Mouse (Mus musculus) c-Kit-positive CD71-positive TER-119-negative erythroid progenitor cells, embryonic 14.5 days (primary cell): ENCODE data around the gene Cdkn2a.

Experiments used
- DNase-seq: peaks from one replicate; pipeline ENCODE4 v3.0.0-alpha.2; 2013; ENCODE audit warnings: low read depth

Gene Cdkn2a

GRCm38 (mm10) chr4:89294486-89295440, at the start of gene Cdkn2a:
Gene Cdkn2a (minus strand): TSS chr4:89294653.
- DNase-seq, result no peak

- DNase-seq, result no peak
Measured at GRCm38 (mm10) chr4:89313461-89313860, 19.0 kb upstream of the Cdkn2a start.

GRCm38 (mm10) chr4:89310491-89311254, 16.2 kb upstream of the Cdkn2a start, which contains the start of gene Cdkn2b:
Gene Cdkn2b (minus strand): TSS chr4:89311039.
- DNase-seq, result peak; percentile 77

GRCm38 (mm10) chr4:89309996-89310395, 15.5 kb upstream of the Cdkn2a start:
- DNase-seq, result no peak

- no peak for DNase-seq
Measured at GRCm38 (mm10) chr4:89308001-89308400, 13.5 kb upstream of the Cdkn2a start.

- no peak for DNase-seq
Measured at GRCm38 (mm10) chr4:89306798-89307365, 12.4 kb upstream of the Cdkn2a start.

- DNase-seq, result no peak
Measured at GRCm38 (mm10) chr4:89305691-89306090, 11.2 kb upstream of the Cdkn2a start.

- no peak for DNase-seq
Measured at GRCm38 (mm10) chr4:89303281-89303995, 9.0 kb upstream of the Cdkn2a start.

- DNase-seq, result no peak
Measured at GRCm38 (mm10) chr4:89302129-89302528, 7.7 kb upstream of the Cdkn2a start.

GRCm38 (mm10) chr4:89299721-89300120, 5.3 kb upstream of the Cdkn2a start:
- no peak for DNase-seq

- no peak for DNase-seq
Measured at GRCm38 (mm10) chr4:89295441-89296220, 1.2 kb upstream of the Cdkn2a start.

GRCm38 (mm10) chr4:89294091-89294485, 365 bp downstream of the Cdkn2a start:
- DNase-seq, result no peak

- no peak for DNase-seq
Measured at GRCm38 (mm10) chr4:89293516-89293915, 937 bp downstream of the Cdkn2a start.

GRCm38 (mm10) chr4:89289028-89289427, 5.4 kb downstream of the Cdkn2a start:
- DNase-seq, result no peak

GRCm38 (mm10) chr4:89286566-89286965, 7.9 kb downstream of the Cdkn2a start:
- DNase-seq, result no peak

- DNase-seq, result no peak
Measured at GRCm38 (mm10) chr4:89285688-89286087, 8.8 kb downstream of the Cdkn2a start.

GRCm38 (mm10) chr4:89282661-89283060, 11.8 kb downstream of the Cdkn2a start:
- no peak for DNase-seq

- no peak for DNase-seq
Measured at GRCm38 (mm10) chr4:89282036-89282566, 12.4 kb downstream of the Cdkn2a start.

GRCm38 (mm10) chr4:89281236-89281635, 13.2 kb downstream of the Cdkn2a start:
- DNase-seq, result no peak

- DNase-seq, result no peak
Measured at GRCm38 (mm10) chr4:89279641-89280040, 14.8 kb downstream of the Cdkn2a start.
